Mouse (Mus musculus) liver, adult (tissue): Measurements from ENCODE around the gene AA792892.
"Not testable (repeated sequence)": the region's sequence is repeated elsewhere in the genome, so short reads cannot be mapped to it uniquely, and the experiment has no call there.

Experiments
- GATA4 ChIP-seq: IDR thresholded peaks from 2 replicates; pipeline ENCODE4 v1.6.1; 2014; ENCODE audit warnings: mild to moderate bottlenecking, low read length; ENCODE audit not compliant: insufficient replicate concordance

Gene AA792892

GRCm38 (mm10) chr5:94339449-94339848 lies at the start of gene AA792892:
TSS of gene AA792892 (plus strand) at chr5:94339749.
- TF ChIP-seq GATA4 = not testable (repeated sequence)

GRCm38 (mm10) chr5:94306696-94307095 lies 32.9 kb upstream of the AA792892 start, which contains the start of gene A430089I19Rik:
TSS of gene A430089I19Rik (minus strand) at chr5:94306796.
- not testable (repeated sequence) for TF ChIP-seq GATA4

DNA sequence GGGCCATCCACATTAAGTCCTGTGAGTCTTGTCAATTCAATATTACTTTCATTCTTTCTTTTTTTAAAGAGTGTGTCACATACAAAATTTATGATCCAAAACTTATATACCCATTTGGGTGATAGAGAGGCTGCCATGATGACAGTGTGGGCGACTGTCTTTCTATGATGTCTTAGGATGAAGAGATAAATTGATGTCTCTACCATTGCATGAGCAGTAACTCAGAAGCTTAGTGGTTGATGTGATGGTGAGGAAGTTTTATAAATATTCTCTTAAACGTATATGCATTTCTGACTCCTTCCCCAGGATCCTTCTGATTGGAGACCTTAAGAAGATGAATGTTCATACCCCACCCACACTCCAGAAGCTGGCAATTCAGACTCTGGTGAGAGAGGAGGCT lies 25.4 kb upstream of the AA792892 start, which contains the start of gene Gm6502:
Gene Gm6502, plus strand, starts transcription at position 301 of the 400 bp plus-strand sequence.
- TF ChIP-seq GATA4 = not testable (repeated sequence)
